Mouse (Mus musculus) stomach, embryonic 14.5 days (tissue): Measurements from ENCODE around the gene Uts2. TPM values are rescaled to one million over a fixed set of nuclear protein-coding genes. Genes with fewer than 3 reads are reported as not detected.

Experiments used
- ATAC-seq: fragments of 200-750 bp; cut with Nextera tagmentation; 2 replicates; pipeline ENCODE4 v1.8.0; 2017; ENCODE audit warnings: low read depth, moderate TSS enrichment; ENCODE audit not compliant: insufficient number of reproducible peaks, insufficient read depth, low FRiP score
- H3K27ac ChIP-seq: fragments of 300-500 bp; sonication (generic); 2 replicates; pipeline ENCODE4 v1.5.1; 2014; ENCODE audit warnings: mild to moderate bottlenecking, low read length, moderate library complexity, mixed read lengths
- H3K27me3 ChIP-seq: fragments of 300-500 bp; sonication (generic); 2 replicates; pipeline ENCODE4 v1.6.1; 2014; ENCODE audit warnings: low read length, control low read depth, mixed read lengths; ENCODE audit not compliant: control insufficient read depth, insufficient read depth
- H3K36me3 ChIP-seq: fragments of 300-500 bp; sonication (generic); 2 replicates; pipeline ENCODE4 v1.6.1; 2014; ENCODE audit warnings: mild to moderate bottlenecking, control low read depth, low read length, moderate library complexity, mixed read lengths; ENCODE audit not compliant: control insufficient read depth, insufficient read depth
- H3K4me1 ChIP-seq: fragments of 300-500 bp; sonication (generic); 2 replicates; pipeline ENCODE4 v1.6.1; 2014; ENCODE audit warnings: low read length, control low read depth, mixed read lengths; ENCODE audit not compliant: control insufficient read depth, insufficient read depth
- H3K4me2 ChIP-seq: fragments of 300-500 bp; sonication (generic); replicated peaks from 2 replicates; pipeline ENCODE4 v1.6.1; 2014; ENCODE audit warnings: low read depth, low read length, control low read depth
- H3K4me3 ChIP-seq: fragments of 300-500 bp; sonication (generic); 2 replicates; pipeline ENCODE4 v1.5.1; 2014; ENCODE audit warnings: low read depth, low read length, control low read depth
- H3K9ac ChIP-seq: fragments of 300-500 bp; sonication (generic); replicated peaks from 2 replicates; pipeline ENCODE4 v1.6.1; 2014; ENCODE audit warnings: low read depth, mild to moderate bottlenecking, control low read depth, low read length, moderate library complexity, mixed read lengths
- H3K9me3 ChIP-seq: fragments of 300-500 bp; sonication (generic); 2 replicates; pipeline ENCODE4 v1.6.1; 2016; ENCODE audit warnings: low read depth, low read length, control low read depth; ENCODE audit not compliant: control insufficient read depth
- WGBS: fragments of 180-500 bp; shearing (Covaris S2); extraction: QIAGEN DNeasy Blood & Tissue Kit; methylation state at CpG from one replicate; pipeline ENCODE4 v1.1.7; 2014; 5-methylcytosine and 5-hydroxymethylcytosine counted together
- polyA plus RNA-seq: library from polyadenylated mRNA; unstranded; fragments of >200 nt; fragmentation: Nextera tagmentation; extraction: Ambion mirVana; gene quantifications from 2 replicates; pipeline ENCODE4 v1.2.1, GENCODE M21; 2014

Gene Uts2
- not detected in 2 replicates for polyA plus RNA-seq

- Histone ChIP-seq H3K4me3 (no peak within 1 kb of the TSS), H3K4me1 (no peaks in the 10 kb centered on the region)
Measured at GRCm38 (mm10) chr4:150996797-150997196, at the start of gene Uts2. Gene Uts2, plus strand, starts transcription at chr4:150997097.

GRCm38 (mm10) chr4:150950972-150951371 lies 45.9 kb upstream of the Uts2 start:
- WGBS, result 74% methylated on average over 10 of the region's 10 CpGs
- H3K27ac ChIP-seq, result no peak overlapping the region
- no peak for ATAC-seq
- no peak overlapping the region for H3K4me3 ChIP-seq
- no peak overlapping the region for H3K4me2 ChIP-seq
- no peak overlapping the region for H3K9ac ChIP-seq
- H3K4me1 ChIP-seq, result no peaks in the 10 kb centered on the region
- H3K27me3 ChIP-seq, result no peaks in the 10 kb centered on the region
- H3K9me3 ChIP-seq, result no peaks in the 10 kb centered on the region
- no peaks in the 10 kb centered on the region for H3K36me3 ChIP-seq

More at GRCm38 (mm10) chr4:150996797-150997196, at the start of gene Uts2:
- Histone ChIP-seq H3K27ac (no peak within 1 kb of the TSS), H3K27me3 (no peaks in the 10 kb centered on the region), H3K36me3 (no peaks in the 10 kb centered on the region), H3K9me3 (no peaks in the 10 kb centered on the region), H3K4me2 (no peak within 1 kb of the TSS), H3K9ac (no peak within 1 kb of the TSS)
- 88% methylated on average over 7 of the region's 7 CpGs for WGBS
- no peak for ATAC-seq

- Histone ChIP-seq H3K9me3 (no peaks in the 10 kb centered on the region), H3K27ac (peak overlapping the region; percentile 48; the same call in 1 of the 2 replicates), H3K4me1 (0 out of 2 replicates have a peak, but pooled peaks cover 6% of the 10 kb centered on the region), H3K27me3 (no peaks in the 10 kb centered on the region), H3K9ac (no peak overlapping the region), H3K36me3 (no peaks in the 10 kb centered on the region), H3K4me2 (no peak overlapping the region), H3K4me3 (no peak overlapping the region)
- ATAC-seq, result peak; percentile 60; the same call in 1 of the 2 replicates
- WGBS, result 55% methylated on average over 13 of the region's 13 CpGs
Measured at GRCm38 (mm10) chr4:150956369-150957105, 40.4 kb upstream of the Uts2 start.

GRCm38 (mm10) chr4:150957106-150957458 lies 39.8 kb upstream of the Uts2 start:
- H3K27me3 ChIP-seq, result no peaks in the 10 kb centered on the region

DNA sequence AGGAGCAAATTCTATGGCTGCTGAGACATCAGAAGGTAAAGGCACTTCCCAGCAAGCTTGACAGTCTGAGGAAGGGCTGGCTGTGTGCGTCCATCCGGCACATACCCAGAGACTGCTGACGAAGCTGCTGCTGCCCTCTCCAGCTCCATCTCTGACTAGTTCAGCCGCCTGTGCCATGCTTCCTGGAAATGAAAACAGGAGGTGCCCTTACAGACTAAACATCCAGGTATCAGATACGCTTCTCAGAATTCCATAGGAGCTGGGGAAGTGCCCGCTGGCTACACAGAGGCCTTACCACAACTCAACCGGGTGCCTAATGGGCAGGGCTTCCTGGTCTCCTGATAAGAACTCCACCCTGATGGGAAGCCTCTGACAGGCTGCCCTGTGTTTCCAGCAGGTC lies 38.4 kb upstream of the Uts2 start:
- ATAC-seq, result no peak
- H3K27ac ChIP-seq, result no peak overlapping the region
- no peaks in the 10 kb centered on the region for H3K9me3 ChIP-seq
- no peaks in the 10 kb centered on the region for H3K36me3 ChIP-seq
- H3K4me2 ChIP-seq, result no peak overlapping the region
- WGBS, result 72% methylated on average over 7 of the region's 7 CpGs
- no peak overlapping the region for H3K9ac ChIP-seq
- no peaks in the 10 kb centered on the region for H3K27me3 ChIP-seq
- H3K4me1 ChIP-seq, result 0 out of 2 replicates have a peak, but pooled peaks cover 6% of the 10 kb centered on the region
- no peak overlapping the region for H3K4me3 ChIP-seq

More at GRCm38 (mm10) chr4:150957106-150957458, 39.8 kb upstream of the Uts2 start:
- Histone ChIP-seq H3K36me3 (no peaks in the 10 kb centered on the region), H3K4me3 (no peak overlapping the region), H3K9me3 (no peaks in the 10 kb centered on the region), H3K4me2 (no peak overlapping the region), H3K4me1 (0 out of 2 replicates have a peak, but pooled peaks cover 6% of the 10 kb centered on the region), H3K9ac (no peak overlapping the region), H3K27ac (0 out of 2 replicates have a peak overlapping the region, but pooled peaks have one; percentile 48)
- ATAC-seq, result peak; percentile 30; the same call in 1 of the 2 replicates
- WGBS, result 31% methylated on average over 1 of the region's 1 CpGs

DNA sequence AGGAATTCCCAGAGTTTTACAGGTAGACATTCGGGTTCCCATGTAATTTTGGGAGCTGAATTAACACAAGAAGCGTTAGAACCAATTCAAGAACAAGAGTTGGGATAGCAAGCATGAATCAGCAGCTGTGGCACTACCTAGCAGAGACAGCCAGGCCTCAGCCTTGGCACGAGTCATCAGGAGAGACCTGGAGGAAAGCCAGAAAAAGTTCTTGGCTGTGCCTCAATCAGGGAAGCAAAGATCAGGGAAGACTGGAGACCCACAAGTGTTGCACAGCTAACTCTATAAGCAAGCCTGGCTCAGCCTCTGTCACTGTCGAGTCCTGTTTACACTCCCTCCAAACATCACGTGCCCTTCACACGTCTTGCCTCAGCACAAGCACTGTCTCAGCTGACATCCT lies 34.7 kb upstream of the Uts2 start:
- ATAC-seq, result no peak
- Histone ChIP-seq H3K36me3 (no peaks in the 10 kb centered on the region), H3K9me3 (no peaks in the 10 kb centered on the region), H3K27me3 (no peaks in the 10 kb centered on the region), H3K27ac (no peak overlapping the region), H3K9ac (no peak overlapping the region), H3K4me1 (no peaks in the 10 kb centered on the region), H3K4me3 (no peak overlapping the region), H3K4me2 (no peak overlapping the region)
- WGBS, result 41% methylated on average over 6 of the region's 6 CpGs

- no peaks in the 10 kb centered on the region for H3K9me3 ChIP-seq
- no peak overlapping the region for H3K9ac ChIP-seq
- no peaks in the 10 kb centered on the region for H3K36me3 ChIP-seq
- no peak for ATAC-seq
- H3K4me1 ChIP-seq, result no peaks in the 10 kb centered on the region
- H3K4me3 ChIP-seq, result no peak overlapping the region
- 70% methylated on average over 2 of the region's 2 CpGs for WGBS
- no peak overlapping the region for H3K27ac ChIP-seq
- H3K4me2 ChIP-seq, result no peak overlapping the region
- no peaks in the 10 kb centered on the region for H3K27me3 ChIP-seq
Measured at GRCm38 (mm10) chr4:150963711-150964110, 33.2 kb upstream of the Uts2 start.

GRCm38 (mm10) chr4:150964635-150965554 lies 32.0 kb upstream of the Uts2 start:
- Histone ChIP-seq H3K4me1 (no peaks in the 10 kb centered on the region), H3K27ac (no peak overlapping the region), H3K36me3 (no peaks in the 10 kb centered on the region), H3K9ac (no peak overlapping the region), H3K4me2 (peak overlapping the region; percentile 23), H3K9me3 (no peaks in the 10 kb centered on the region), H3K27me3 (no peaks in the 10 kb centered on the region), H3K4me3 (no peak overlapping the region)
- ATAC-seq, result peak; percentile 66; the same call in 1 of the 2 replicates
- 11% methylated on average over 25 of the region's 25 CpGs for WGBS
